Mouse (Mus musculus) brain, embryonic 14.5 days (tissue): ENCODE data around the gene Gm49373.

Experiments
- CTCF ChIP-seq: fragments of 200-500 bp; IDR thresholded peaks from 2 replicates; pipeline ENCODE4 v1.5.1; 2012; ENCODE audit warnings: inconsistent platforms, mild to moderate bottlenecking, moderate library complexity, borderline replicate concordance; ENCODE audit not compliant: insufficient read depth, insufficient read length; ENCODE audit errors: extremely low read depth
- POLR2A ChIP-seq: fragments of 200-500 bp; IDR thresholded peaks from 2 replicates; pipeline ENCODE4 v1.6.1; 2012; ENCODE audit warnings: mild to moderate bottlenecking, inconsistent platforms, borderline replicate concordance; ENCODE audit not compliant: poor library complexity, insufficient read depth, insufficient read length, severe bottlenecking; ENCODE audit errors: extremely low read depth

DNA sequence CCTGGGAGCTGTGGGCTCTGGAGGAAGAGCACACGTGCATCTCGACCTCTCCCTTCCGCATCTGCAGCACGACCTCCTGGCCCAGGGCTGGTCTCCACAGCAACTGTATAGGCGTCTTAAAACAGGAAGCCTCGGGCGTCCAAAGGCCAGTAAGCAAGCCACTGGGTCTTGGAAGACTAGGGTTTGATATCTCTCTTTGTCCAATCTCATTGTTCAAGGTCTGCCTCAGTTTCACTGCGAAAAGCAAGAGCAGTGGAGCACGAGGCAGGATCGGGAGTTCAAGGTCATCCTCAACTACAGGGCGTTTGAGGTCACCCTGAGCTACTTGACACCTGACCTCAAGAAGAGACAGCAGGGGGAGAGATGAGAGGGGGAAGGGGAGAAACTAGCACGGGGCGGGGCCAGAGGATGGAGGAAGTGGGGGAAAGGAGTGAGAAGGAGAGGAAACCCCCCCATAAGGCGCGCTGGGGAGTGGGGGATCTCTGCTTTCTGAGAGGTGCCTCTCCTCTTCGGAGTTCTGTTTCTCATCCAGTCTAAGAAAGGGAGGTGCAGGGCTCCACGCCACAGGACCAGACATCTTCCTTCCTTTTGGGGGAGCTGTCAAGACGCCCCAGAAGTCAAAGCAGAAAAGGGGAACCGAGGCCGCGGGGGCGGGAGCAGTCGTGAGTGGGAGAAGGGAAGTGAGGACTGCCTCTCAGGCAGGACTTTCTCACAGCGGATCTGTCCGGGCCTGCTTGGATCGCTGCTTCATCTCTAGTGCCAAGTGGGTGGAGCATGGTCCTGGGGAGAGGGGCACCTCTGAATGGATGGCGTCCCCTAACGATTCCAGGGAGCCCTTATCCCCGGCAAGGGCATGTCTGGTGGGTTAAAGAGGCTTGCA, 58.0 kb downstream of the Gm49373 start:
- TF ChIP-seq CTCF (no peak), POLR2A (no peak)
